8 mouse cellular contexts compared by ENCODE assay signal in genomic region chr1:137899916-137900601, GRCm38 (mm10).
DNase-seq lines count a peak whose midpoint lies in the region; ATAC-seq and TF ChIP-seq lines count a peak whose summit lies in the region.

No protein-coding gene starts in this region.

- no peaks in the 10 kb centered on the region for H3K9me3 ChIP-seq in forebrain, postnatal 0 days (ENCODE audit: low read length)
- H3K9me3 ChIP-seq in hindbrain, embryonic 16.5 days (ENCODE audit: control insufficient read depth, low read length), result no peaks in the 10 kb centered on the region

- WGBS in forebrain, postnatal 0 days, result under 1% methylated on average over 14 of the region's 14 CpGs
- 0% methylated on average over 14 of the region's 14 CpGs for WGBS in hindbrain, embryonic 16.5 days
- 1% methylated on average over 13 of the region's 14 CpGs for whole genome bisulfite sequencing in macrophage (ENCODE audit: missing documents)

- peak overlapping the region; percentile 90 for H3K9ac ChIP-seq in forebrain, postnatal 0 days
- peak overlapping the region; percentile 71 for H3K9ac ChIP-seq in hindbrain, embryonic 16.5 days (ENCODE audit: low read depth, low read length)

- H3K4me1 ChIP-seq in forebrain, postnatal 0 days (ENCODE audit: insufficient read depth), result no peaks in the 10 kb centered on the region
- H3K4me1 ChIP-seq in hindbrain, embryonic 16.5 days (ENCODE audit: control insufficient read depth, insufficient read depth, low read depth, low read length), result peaks cover 7% of the 10 kb centered on the region

- DNase-seq in CD4-positive, CD25-positive, alpha-beta regulatory T cell, adult 2 months (ENCODE audit: low read depth, low spot score), result peak; percentile 53
- peak; percentile 68 to 69 for DNase-seq in cerebellum, adult 18-20 months
- DNase-seq in forebrain, postnatal 0 days, result peak; percentile 88
- peak; percentile 60 to 72 for DNase-seq in left cerebral cortex, postnatal 10 days (ENCODE audit: extremely low spot score in 1 of 2, low spot score in 2 of 2)
- peak; percentile 41 for DNase-seq in right cerebral cortex, adult 18-20 months

- intact Hi-C loops in left cerebral cortex, postnatal 10 days (cut with DNase I), result loop anchor here (5.0 to 10.0 kb wide), 3 partner anchors 65 to 243 kb away; no protein-coding TSS in a partner anchor

- peaks cover 56% of the 10 kb centered on the region for H3K79me2 ChIP-seq in macrophage (ENCODE audit: inconsistent target)

- H3K27ac ChIP-seq in forebrain, postnatal 0 days (ENCODE audit: low read depth, low read length), result peak overlapping the region; percentile 97
- peak overlapping the region; percentile 87 for H3K27ac ChIP-seq in hindbrain, embryonic 16.5 days (ENCODE audit: low read depth, low read length)
- H3K27ac ChIP-seq in macrophage, result peak overlapping the region; percentile 81

- ATAC-seq in CD4-positive, CD25-positive, alpha-beta regulatory T cell, adult 4 months, result no peak
- peak; percentile 76 for ATAC-seq in forebrain, postnatal 0 days
- peak; percentile 84 for ATAC-seq in hindbrain, embryonic 16.5 days

- peak overlapping the region; percentile 54 for H3K4me2 ChIP-seq in forebrain, postnatal 0 days (ENCODE audit: low read depth)
- H3K4me2 ChIP-seq in hindbrain, embryonic 16.5 days (ENCODE audit: low read length), result peak overlapping the region; percentile 71

- H3K36me3 ChIP-seq in forebrain, postnatal 0 days (ENCODE audit: insufficient read depth), result no peaks in the 10 kb centered on the region
- no peaks in the 10 kb centered on the region for H3K36me3 ChIP-seq in hindbrain, embryonic 16.5 days (ENCODE audit: control insufficient read depth, insufficient read depth, low read length)
- no peaks in the 10 kb centered on the region for H3K36me3 ChIP-seq in macrophage (ENCODE audit: inconsistent target)

- TF ChIP-seq CTCF in forebrain, postnatal 0 days (IDR thresholded peaks at IDR 0.05; ENCODE audit: low read depth), result no peak

- no peaks in the 10 kb centered on the region for H3K27me3 ChIP-seq in forebrain, postnatal 0 days (ENCODE audit: insufficient read depth, low read length)
- H3K27me3 ChIP-seq in hindbrain, embryonic 16.5 days (replicated peaks; ENCODE audit: control insufficient read depth, insufficient read depth, low read length), result no peaks in the 10 kb centered on the region

- H3K4me3 ChIP-seq in forebrain, postnatal 0 days (ENCODE audit: low read depth, low read length), result peak overlapping the region; percentile 83
- H3K4me3 ChIP-seq in hindbrain, embryonic 16.5 days (ENCODE audit: low read length), result peak overlapping the region; percentile 51
- H3K4me3 ChIP-seq in macrophage (ENCODE audit: inconsistent target), result peak overlapping the region; percentile 90
